In the genomic region with DNA sequence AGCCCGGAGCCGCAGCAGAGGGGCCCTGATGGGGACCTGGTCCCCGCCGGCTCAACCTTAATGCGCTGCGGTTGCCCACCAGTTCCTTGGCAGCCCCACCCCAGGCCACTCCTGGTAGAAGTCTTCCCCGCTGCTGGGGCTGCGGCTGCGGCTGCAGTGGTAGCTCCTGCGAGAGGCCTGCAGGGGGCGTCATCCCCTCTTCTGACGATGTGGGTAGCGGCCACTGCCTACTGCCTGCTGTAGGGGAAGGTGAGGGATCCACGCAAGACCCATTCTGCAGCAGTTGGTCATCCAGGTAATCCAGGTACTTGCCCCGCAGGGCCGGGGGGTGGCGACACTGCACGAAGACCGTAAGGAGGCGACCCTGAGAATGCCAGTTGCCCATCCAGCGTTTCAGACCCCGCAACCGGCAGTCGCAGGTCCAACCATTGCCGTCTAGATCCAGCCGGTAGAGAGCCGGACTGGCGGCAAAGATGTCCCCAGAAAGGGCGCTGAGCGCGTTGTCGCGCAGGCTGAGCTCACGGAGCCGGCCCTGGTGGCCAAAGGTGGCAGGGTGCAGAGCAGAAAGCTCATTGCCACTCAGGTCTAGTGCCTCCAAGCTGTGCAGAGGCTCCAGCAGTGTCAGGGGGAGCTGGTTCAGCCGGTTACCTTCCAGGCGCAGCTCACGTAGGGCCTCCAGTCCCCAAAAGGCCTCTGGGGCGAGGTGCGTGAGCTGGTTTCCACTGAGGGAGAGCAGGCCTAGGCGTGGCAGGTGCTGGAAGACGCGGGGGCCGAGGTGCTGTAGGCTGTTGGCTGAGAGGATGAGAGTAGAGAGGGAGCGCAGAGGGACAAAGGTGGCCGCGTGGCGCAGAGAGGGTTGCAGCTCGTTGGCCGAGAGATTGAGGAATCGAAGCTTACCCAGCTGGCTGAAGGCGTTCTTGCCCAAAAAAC, we compare ENCODE assay signal across 8 mouse cellular contexts. TPM values are rescaled to one million over a fixed set of nuclear protein-coding genes. Genes with fewer than 3 reads are reported as not detected.
DNase-seq lines count a peak whose midpoint lies in the region; ATAC-seq lines count a peak whose summit lies in the region.

No protein-coding gene starts in this region.

- H3K36me3 ChIP-seq in forebrain, embryonic 15.5 days, result no peaks in the 10 kb centered on the region
- H3K36me3 ChIP-seq in hindbrain, embryonic 14.5 days (replicated peaks; ENCODE audit: control insufficient read depth, insufficient read depth), result no peaks in the 10 kb centered on the region
- no peaks in the 10 kb centered on the region for H3K36me3 ChIP-seq in limb, embryonic 15.5 days
- no peaks in the 10 kb centered on the region for H3K36me3 ChIP-seq in midbrain, embryonic 14.5 days (ENCODE audit: control insufficient read depth, insufficient read depth, low read length)

- no peaks in the 10 kb centered on the region for H3K9me3 ChIP-seq in forebrain, embryonic 15.5 days
- no peaks in the 10 kb centered on the region for H3K9me3 ChIP-seq in hindbrain, embryonic 14.5 days (ENCODE audit: control insufficient read depth, low read length)
- no peaks in the 10 kb centered on the region for H3K9me3 ChIP-seq in limb, embryonic 15.5 days
- no peaks in the 10 kb centered on the region for H3K9me3 ChIP-seq in midbrain, embryonic 14.5 days (ENCODE audit: control insufficient read depth, low read length)

- peak overlapping the region; percentile 52 for H3K9ac ChIP-seq in forebrain, embryonic 15.5 days (replicated peaks)
- peak overlapping the region; percentile 63 for H3K9ac ChIP-seq in hindbrain, embryonic 14.5 days
- peak overlapping the region; percentile 72 for H3K9ac ChIP-seq in limb, embryonic 15.5 days
- peak overlapping the region; percentile 29 for H3K9ac ChIP-seq in midbrain, embryonic 14.5 days (replicated peaks; ENCODE audit: low read length)

- ATAC-seq in forebrain, embryonic 15.5 days (replicated peaks), result peak; percentile 18
- peak; percentile 37; the same call in 1 of the 2 replicates for ATAC-seq in hindbrain, embryonic 14.5 days (ENCODE audit: low FRiP score)
- ATAC-seq in limb, embryonic 15.5 days (ENCODE audit: insufficient number of reproducible peaks, low FRiP score, low TSS enrichment, low read depth), result peak; percentile 49; the same call in 1 of the 2 replicates
- peak; percentile 39 for ATAC-seq in midbrain, embryonic 14.5 days (ENCODE audit: low FRiP score, low TSS enrichment)

- peaks cover 38% of the 10 kb centered on the region for H3K4me1 ChIP-seq in forebrain, embryonic 15.5 days
- H3K4me1 ChIP-seq in hindbrain, embryonic 14.5 days (replicated peaks; ENCODE audit: control insufficient read depth, insufficient read depth, low read length), result peaks cover 35% of the 10 kb centered on the region; the same call in 1 of the 2 replicates
- peaks cover 52% of the 10 kb centered on the region for H3K4me1 ChIP-seq in limb, embryonic 15.5 days
- H3K4me1 ChIP-seq in midbrain, embryonic 14.5 days (ENCODE audit: control insufficient read depth, insufficient read depth, low read length), result peaks cover 30% of the 10 kb centered on the region

- peaks cover 44% of the 10 kb centered on the region for H3K27me3 ChIP-seq in forebrain, embryonic 15.5 days
- peaks cover 65% of the 10 kb centered on the region for H3K27me3 ChIP-seq in hindbrain, embryonic 14.5 days (ENCODE audit: control insufficient read depth, insufficient read depth, low read length)
- H3K27me3 ChIP-seq in limb, embryonic 15.5 days, result peaks cover 18% of the 10 kb centered on the region; the same call in 1 of the 2 replicates
- peaks cover 50% of the 10 kb centered on the region for H3K27me3 ChIP-seq in midbrain, embryonic 14.5 days (ENCODE audit: control insufficient read depth, insufficient read depth, low read length)

- peak overlapping the region; percentile 53 for H3K4me3 ChIP-seq in forebrain, embryonic 15.5 days
- H3K4me3 ChIP-seq in hindbrain, embryonic 14.5 days (replicated peaks; ENCODE audit: low read length), result peak overlapping the region; percentile 51
- H3K4me3 ChIP-seq in limb, embryonic 15.5 days, result peak overlapping the region; percentile 62
- peak overlapping the region; percentile 46 for H3K4me3 ChIP-seq in midbrain, embryonic 14.5 days (replicated peaks; ENCODE audit: low read depth, low read length)

- DNase-seq in adrenal gland, postnatal 10 days, result peak; percentile 65
- DNase-seq in adrenal gland, postnatal 4 days (ENCODE audit: low spot score in 2 of 2), result no peak
- DNase-seq in cerebellum, adult 11-12 months, result peak; percentile 8
- DNase-seq in hindbrain, embryonic 14.5 days (ENCODE audit: low spot score), result no peak
- peak; percentile 57 for DNase-seq in midbrain, embryonic 14.5 days
- peak; percentile 68 for DNase-seq in urinary bladder, postnatal 14 days (ENCODE audit: low spot score)

- H3K4me2 ChIP-seq in forebrain, embryonic 15.5 days (replicated peaks), result peak overlapping the region; percentile 99
- H3K4me2 ChIP-seq in hindbrain, embryonic 14.5 days (replicated peaks), result peak overlapping the region; percentile 90
- peak overlapping the region; percentile 92 for H3K4me2 ChIP-seq in limb, embryonic 15.5 days
- peak overlapping the region; percentile 67 for H3K4me2 ChIP-seq in midbrain, embryonic 14.5 days (ENCODE audit: low read length)

- 4% methylated on average over 52 of the region's 52 CpGs for WGBS in forebrain, embryonic 15.5 days
- WGBS in hindbrain, embryonic 14.5 days, result 5% methylated on average over 51 of the region's 52 CpGs
- WGBS in limb, embryonic 15.5 days, result under 1% methylated on average over 52 of the region's 52 CpGs
- WGBS in midbrain, embryonic 14.5 days, result 4% methylated on average over 52 of the region's 52 CpGs

- H3K27ac ChIP-seq in forebrain, embryonic 15.5 days (replicated peaks), result no peak overlapping the region
- H3K27ac ChIP-seq in hindbrain, embryonic 14.5 days, result peak overlapping the region; percentile 70; the same call in 1 of the 2 replicates
- peak overlapping the region; percentile 97 for H3K27ac ChIP-seq in limb, embryonic 15.5 days
- H3K27ac ChIP-seq in midbrain, embryonic 14.5 days (replicated peaks; ENCODE audit: low read depth, low read length), result peak overlapping the region; percentile 47; the same call in 1 of the 2 replicates

RNA-seq across cellular contexts. Expression of a gene that starts 1.6 kb away (rescaled TPM):
- total RNA-seq in adrenal gland, postnatal 10 days (2021), result 10 to 100 TPM; 14.2 to 17.8 TPM
- 10 to 100 TPM; 32.3 to 45.3 TPM for total RNA-seq in adrenal gland, postnatal 4 days (2021)
- 5.9 and 7.6 TPM in 2 replicates for polyA plus RNA-seq in forebrain, embryonic 15.5 days (2015; fragmentation: Nextera tagmentation; extraction: Ambion mirVana)
- polyA plus RNA-seq in hindbrain, embryonic 14.5 days (2014; fragmentation: Nextera tagmentation; extraction: Ambion mirVana), result 14.3 and 16.2 TPM in 2 replicates
- 61.0 and 71.2 TPM in 2 replicates for polyA plus RNA-seq in limb, embryonic 15.5 days (2015; fragmentation: Nextera tagmentation; extraction: Ambion mirVana)
- 8.4 and 12.8 TPM in 2 replicates for polyA plus RNA-seq in midbrain, embryonic 14.5 days (2014; fragmentation: Nextera tagmentation; extraction: Ambion mirVana)

Comparison
In these comparisons a context has a peak if more than half of its experiments do, and no peak if none do; other contexts are left out.
1. DNase-seq: peak in adrenal gland, postnatal 10 days (single experiment), cerebellum, adult 11-12 months (single experiment), midbrain, embryonic 14.5 days (single experiment) and urinary bladder, postnatal 14 days (single experiment); none in adrenal gland, postnatal 4 days (0 of 2) and hindbrain, embryonic 14.5 days (single experiment).
2. Peak in every context shown above with its lines, with median percentiles within 50 percentile points of each other: ATAC-seq, H3K4me2 ChIP-seq, H3K4me3 ChIP-seq and H3K9ac ChIP-seq.